Mouse (Mus musculus): ENCODE data around the gene Pfn3. TPM values are rescaled to one million over a fixed set of nuclear protein-coding genes. Genes with fewer than 3 reads are reported as not detected.

The Pfn3 gene
- total and polyA plus RNA-seq, 3 experiments = not detected

DNA sequence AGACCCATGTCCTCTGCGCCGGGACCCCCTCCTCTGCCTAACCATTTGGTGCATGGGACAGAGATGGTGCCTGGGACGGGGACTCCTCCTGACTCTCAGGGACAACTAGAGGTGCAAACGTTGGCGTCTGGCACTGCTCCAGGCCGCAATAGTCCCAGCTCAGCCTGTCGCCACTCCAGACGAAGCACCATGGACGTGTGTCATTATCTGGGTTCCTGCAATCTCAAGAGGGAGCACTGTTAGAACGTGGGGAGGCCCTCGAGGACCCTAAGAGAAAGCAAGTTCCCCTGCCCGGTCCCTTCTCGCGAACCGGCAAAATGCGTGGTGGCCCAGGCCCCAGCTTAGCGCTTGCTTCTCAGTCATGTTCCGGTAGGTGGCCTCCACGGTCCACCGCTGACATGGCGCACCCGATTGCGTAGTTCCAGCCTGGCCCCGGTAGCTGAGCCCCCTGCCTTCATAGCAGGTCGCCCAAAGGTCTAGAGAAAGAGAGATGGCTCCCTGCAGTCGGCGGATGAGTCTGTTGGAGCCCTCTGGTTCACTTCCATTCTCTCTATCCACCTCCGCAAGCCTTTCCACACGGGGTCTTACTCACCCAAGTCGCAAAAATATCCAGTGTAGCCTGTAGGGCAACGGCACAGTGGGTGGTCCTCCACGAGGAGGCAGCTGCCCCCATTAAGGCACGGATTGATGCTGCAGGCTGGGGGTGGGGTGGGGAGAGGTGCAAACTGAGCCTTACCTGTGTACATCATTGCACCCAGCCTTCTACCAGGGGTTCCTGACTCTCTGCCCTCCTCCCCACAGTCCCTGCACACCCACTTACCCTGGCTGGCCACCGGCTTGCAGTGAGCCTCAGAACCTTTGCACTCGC is 6.1 kb upstream of the Pfn3 start:
- peaks cover 5% of the 10 kb centered on the region for H3K9me3 ChIP-seq (replicated peaks; ENCODE audit: low read length)
- DNase-seq (ENCODE audit: extremely low read depth) = peak; percentile 29
- H3K4me3 ChIP-seq (replicated peaks in 1 of 3; ENCODE audit: low read depth in 2 of 3, low read length in 2 of 3, poor library complexity in 1 of 3) = peak overlapping the region in 1 of 3 experiments; percentile 34
- 0 out of 2 replicates have a peak overlapping the region, but pooled peaks have one; percentile 24 for H3K9ac ChIP-seq (ENCODE audit: insufficient read depth, low read depth)
- no peak for TF ChIP-seq POLR2A (IDR thresholded peaks at IDR 0.05; ENCODE audit: low read depth, low read length)
- peak; percentile 58 for TF ChIP-seq ZC3H11A (IDR thresholded peaks at IDR 0.05; ENCODE audit: low read depth, low read length)
- TF ChIP-seq SMC3 (IDR thresholded peaks at IDR 0.05; ENCODE audit: low read depth, low read length) = peak; percentile 89
- no peak for TF ChIP-seq MXI1 (IDR thresholded peaks at IDR 0.05; ENCODE audit: low read depth, low read length)
- no peak for TF ChIP-seq GABPA (IDR thresholded peaks at IDR 0.05; ENCODE audit: insufficient replicate concordance, low read depth, low read length)
- peak; percentile 10; the same call in 1 of the 2 replicates for TF ChIP-seq ELF1 (IDR thresholded peaks at IDR 0.05; ENCODE audit: low read depth, low read length)
- TF ChIP-seq USF1 (IDR thresholded peaks at IDR 0.05; ENCODE audit: low read depth, low read length) = no peak
- TF ChIP-seq MYC (IDR thresholded peaks at IDR 0.05; ENCODE audit: low read depth, low read length) = 0 out of 2 replicates have a peak, but pooled peaks have one; percentile 15
- TF ChIP-seq PAX5 (IDR thresholded peaks at IDR 0.05; ENCODE audit: low read length) = no peak
- no peak for TF ChIP-seq HCFC1 (IDR thresholded peaks at IDR 0.05; ENCODE audit: low read depth, low read length)
- TF ChIP-seq IRF4 (IDR thresholded peaks at IDR 0.05; ENCODE audit: low read depth, low read length) = no peak; the same call in 1 of the 2 replicates
- no peak for TF ChIP-seq TBP (conservative IDR thresholded peaks at IDR 0.05; ENCODE audit: low read depth, low read length)
- no peak for TF ChIP-seq MAFK (IDR thresholded peaks at IDR 0.05; ENCODE audit: insufficient replicate concordance, low read length)
- peak in 1 of 2 experiments; percentile 90; a peak in 2 of 4 replicates for TF ChIP-seq CTCF (conservative IDR thresholded peaks at IDR 0.05 in 1 of 2, IDR thresholded peaks at IDR 0.05 in 1 of 2; ENCODE audit: low read depth in 2 of 2, low read length in 2 of 2)
- TF ChIP-seq RAD21 (IDR thresholded peaks at IDR 0.05; ENCODE audit: low read depth, low read length) = peak; percentile 90
- TF ChIP-seq KAT2A (IDR thresholded peaks at IDR 0.05; ENCODE audit: insufficient replicate concordance, low read length) = no peak
- TF ChIP-seq ZKSCAN1 (IDR thresholded peaks at IDR 0.05; ENCODE audit: borderline replicate concordance, low read depth, low read length) = no peak
- no peak for TF ChIP-seq JUN (IDR thresholded peaks at IDR 0.05; ENCODE audit: insufficient read depth, low read depth, low read length)
- no peak for TF ChIP-seq NRF1 (IDR thresholded peaks at IDR 0.05; ENCODE audit: low read depth, low read length)
- no peak for TF ChIP-seq SIN3A (IDR thresholded peaks at IDR 0.05; ENCODE audit: low read length)
- TF ChIP-seq MAX (IDR thresholded peaks at IDR 0.05; ENCODE audit: low read length) = no peak
- TF ChIP-seq ZMIZ1 (IDR thresholded peaks at IDR 0.05; ENCODE audit: low read depth, low read length) = no peak
- TF ChIP-seq NELFE (IDR thresholded peaks at IDR 0.05; ENCODE audit: low read depth, low read length) = 0 out of 2 replicates have a peak, but pooled peaks have one; percentile 40
- no peak for TF ChIP-seq CHD1 (IDR thresholded peaks at IDR 0.05; ENCODE audit: low read depth, low read length)
- TF ChIP-seq ZNF384 (IDR thresholded peaks at IDR 0.05; ENCODE audit: low read depth, low read length) = no peak
- TF ChIP-seq ETS1 (conservative IDR thresholded peaks at IDR 0.05; ENCODE audit: low read depth, low read length) = no peak
- no peak for TF ChIP-seq CHD2 (IDR thresholded peaks at IDR 0.05; ENCODE audit: low read length)
- no peak for TF ChIP-seq POLR2AphosphoS2 (IDR thresholded peaks at IDR 0.05; ENCODE audit: low read depth, low read length)
- no peak for TF ChIP-seq USF2 (conservative IDR thresholded peaks at IDR 0.05; ENCODE audit: low read depth, low read length)
- TF ChIP-seq BHLHE40 (IDR thresholded peaks at IDR 0.05; ENCODE audit: low read depth, low read length) = no peak
- no peak for TF ChIP-seq MAZ (IDR thresholded peaks at IDR 0.05; ENCODE audit: low read depth, low read length)
- TF ChIP-seq JUND (conservative IDR thresholded peaks at IDR 0.05; ENCODE audit: low read depth, low read length) = no peak
- no peak for TF ChIP-seq E2F4 (IDR thresholded peaks at IDR 0.05; ENCODE audit: insufficient replicate concordance, low read depth, low read length)
- no peak for TF ChIP-seq TCF12 (IDR thresholded peaks at IDR 0.05; ENCODE audit: low read depth, low read length)
- no peak for TF ChIP-seq RCOR1 (conservative IDR thresholded peaks at IDR 0.05; ENCODE audit: low read depth, low read length)
- no peak for TF ChIP-seq EP300 (IDR thresholded peaks at IDR 0.05; ENCODE audit: low read length)
- no peak for TF ChIP-seq UBTF (IDR thresholded peaks at IDR 0.05; ENCODE audit: low read depth, low read length)
- TF ChIP-seq MEF2A (IDR thresholded peaks at IDR 0.05; ENCODE audit: borderline replicate concordance, low read depth, low read length) = no peak
- H3K27ac ChIP-seq (ENCODE audit: insufficient read depth, low read depth) = no peak overlapping the region
- dilution Hi-C loops (cut with MboI; ENCODE audit: extremely low pct_ligation_motif_present, extremely low pct_unique_long_range_greater_than_20kb, low sequenced_read_pairs) (no loop called here), in situ Hi-C loops (cut with MboI; ENCODE audit: low pct_ligation_motif_present, low pct_unique_long_range_greater_than_20kb, low sequenced_read_pairs) (no loop called here)
- peak overlapping the region; percentile 63 for H3K4me2 ChIP-seq (ENCODE audit: insufficient read depth, low read depth, poor library complexity, severe bottlenecking)
- peaks cover 10 to 22% of the 10 kb centered on the region in 2 experiments for H3K4me1 ChIP-seq (ENCODE audit: control insufficient read depth in 1 of 2, insufficient read depth in 2 of 2)
- no peaks in the 10 kb centered on the region for H3K79me2 ChIP-seq (replicated peaks; ENCODE audit: control insufficient read depth, extremely low read depth, insufficient read depth, poor library complexity, severe bottlenecking)
- no peaks in the 10 kb centered on the region for H3K36me3 ChIP-seq (replicated peaks in 1 of 2; ENCODE audit: control insufficient read depth in 1 of 2, insufficient read depth in 1 of 2, low read length in 1 of 2)
- H3K27me3 ChIP-seq (replicated peaks) = peaks cover 38% of the 10 kb centered on the region

Measured in CH12.LX (cell line).